Mouse (Mus musculus): ENCODE measurements around the gene Efcab6.
A peak's percentile ranks its signal among the peaks of the same experiment; 100 is the strongest.

Efcab6 gene

DNA sequence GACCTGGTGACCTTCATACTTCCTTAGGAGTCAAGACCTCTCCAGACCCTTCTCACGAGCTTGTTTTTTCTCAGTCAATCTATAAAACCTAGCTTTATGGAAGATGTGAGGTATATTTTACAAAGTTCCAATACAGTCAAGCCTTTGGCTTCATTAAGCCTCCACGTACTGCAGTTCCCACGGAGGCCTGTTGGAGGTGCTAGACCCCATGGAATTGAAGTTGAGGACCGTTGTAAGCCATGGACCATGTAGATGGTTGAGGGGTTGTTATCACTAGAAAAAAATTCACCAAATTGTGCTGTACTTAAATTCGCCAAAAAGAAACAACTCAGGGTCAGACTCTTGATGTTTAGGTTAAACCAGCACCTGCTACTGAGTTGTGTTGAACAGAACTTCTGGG, 9.1 kb downstream of the Efcab6 start:
- DNase-seq, result no peak

DNA sequence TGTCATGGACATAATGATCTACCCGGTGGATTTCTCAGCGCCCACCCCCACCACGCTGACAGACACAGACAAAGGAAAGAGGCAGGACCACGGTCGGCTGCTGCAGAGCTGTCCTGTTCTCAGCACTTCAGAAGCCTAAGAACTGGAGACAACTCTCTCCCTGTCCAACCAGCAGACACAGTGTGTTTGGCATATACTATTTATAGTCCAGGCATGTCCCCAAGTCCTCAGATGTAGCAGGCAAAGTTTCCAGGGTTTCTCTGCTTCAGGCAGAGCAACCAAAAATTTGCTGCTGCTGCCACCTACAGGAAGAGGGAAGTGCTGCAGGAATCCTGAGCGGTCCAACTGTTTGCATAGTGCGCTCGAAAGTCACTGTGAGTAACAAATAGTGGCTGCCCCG, 11.3 kb downstream of the Efcab6 start:
- peak; percentile 71 for DNase-seq

DNA sequence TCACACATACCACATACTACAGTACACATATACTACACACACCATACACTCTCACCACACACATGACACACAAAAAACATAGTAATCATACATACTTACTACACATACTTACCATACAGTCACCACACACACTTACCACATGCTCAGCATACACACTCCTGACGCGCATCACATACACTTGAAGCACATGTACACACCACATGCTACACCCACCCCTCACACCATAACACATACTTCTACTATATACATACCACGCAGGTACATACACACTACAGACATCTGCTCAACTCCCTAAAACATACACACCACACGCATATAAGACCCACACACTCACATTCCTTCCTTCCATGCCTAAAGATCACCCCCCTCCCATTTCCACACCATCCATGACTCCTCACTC, 11.9 kb downstream of the Efcab6 start:
- DNase-seq, result no peak

DNA sequence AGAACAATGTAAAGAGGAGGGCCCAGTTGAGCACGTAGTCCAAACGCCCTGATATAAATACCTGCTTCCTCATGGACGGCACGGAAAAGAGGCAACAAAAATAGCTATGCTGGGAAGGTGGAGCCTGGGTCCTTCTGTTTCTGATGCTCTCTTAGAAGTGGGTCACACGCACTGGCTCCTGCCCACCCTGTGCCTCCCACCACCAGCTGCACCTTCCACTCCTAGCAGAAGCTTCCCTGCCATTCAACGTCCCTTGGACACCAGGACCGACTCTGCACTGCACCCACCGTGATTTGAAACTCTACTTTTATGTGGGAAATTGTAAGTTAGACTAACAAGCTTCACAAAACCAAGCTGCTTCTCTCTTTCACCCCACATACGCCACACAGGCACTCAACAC, 12.8 kb downstream of the Efcab6 start:
- DNase-seq, result no peak

DNA sequence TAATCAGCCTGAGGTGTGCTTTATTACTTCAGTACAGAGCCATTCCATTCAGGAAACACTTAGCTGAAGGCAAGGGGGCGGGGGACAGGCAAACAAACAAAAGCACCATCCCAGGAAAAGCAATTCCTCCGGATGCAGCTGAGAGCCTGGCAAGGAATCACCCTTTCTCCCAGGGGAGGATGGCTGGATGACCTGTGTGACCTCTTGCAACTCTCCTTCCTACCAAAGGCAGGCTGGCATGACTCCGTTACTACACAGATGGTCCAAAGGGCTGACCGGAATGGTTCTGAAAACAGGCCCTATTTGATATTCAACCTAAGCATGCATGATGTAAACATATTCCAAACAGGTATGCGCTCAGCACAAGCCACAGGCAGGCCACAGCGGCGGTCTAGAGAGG, 15.6 kb downstream of the Efcab6 start:
- DNase-seq, result peak; percentile 20

DNA sequence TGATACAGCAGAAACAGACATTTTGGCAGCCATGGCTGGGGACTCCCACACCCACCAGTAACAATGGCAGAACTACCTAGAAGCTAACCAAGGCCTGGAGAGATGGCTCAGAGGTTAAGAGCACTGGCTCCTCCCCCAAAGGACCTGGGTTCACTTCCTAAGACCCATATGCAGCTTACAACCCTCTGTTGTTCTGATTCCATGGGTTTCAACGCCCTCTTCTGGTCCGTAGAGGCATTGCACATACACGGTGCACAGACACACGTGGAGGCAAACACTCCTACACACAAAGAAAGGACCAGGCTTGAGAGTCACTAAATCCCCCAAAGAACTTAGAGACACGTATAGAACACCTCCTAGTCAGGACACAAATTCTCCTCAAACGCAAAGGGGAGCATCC, 19.6 kb downstream of the Efcab6 start:
- no peak for DNase-seq

DNA sequence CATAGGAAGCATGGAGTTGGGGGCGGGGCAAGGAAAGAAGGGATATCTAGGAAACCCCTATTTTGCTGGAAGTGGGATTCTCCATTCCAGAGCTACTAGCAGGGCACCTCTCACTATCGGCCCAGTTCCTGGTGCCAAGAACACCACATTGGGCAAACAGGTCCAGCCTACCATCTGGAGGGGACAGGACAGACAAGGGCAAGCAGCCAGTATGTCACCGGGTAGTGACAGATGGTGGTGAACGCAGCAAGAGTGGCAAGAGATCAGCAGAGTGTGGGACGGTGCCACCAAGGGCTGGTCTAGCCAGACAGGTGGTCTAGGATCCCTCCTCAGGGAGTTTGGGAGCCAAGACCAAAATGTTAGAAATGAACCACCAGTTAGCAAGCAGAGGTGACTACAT, 28.1 kb downstream of the Efcab6 start:
- DNase-seq, result no peak

DNA sequence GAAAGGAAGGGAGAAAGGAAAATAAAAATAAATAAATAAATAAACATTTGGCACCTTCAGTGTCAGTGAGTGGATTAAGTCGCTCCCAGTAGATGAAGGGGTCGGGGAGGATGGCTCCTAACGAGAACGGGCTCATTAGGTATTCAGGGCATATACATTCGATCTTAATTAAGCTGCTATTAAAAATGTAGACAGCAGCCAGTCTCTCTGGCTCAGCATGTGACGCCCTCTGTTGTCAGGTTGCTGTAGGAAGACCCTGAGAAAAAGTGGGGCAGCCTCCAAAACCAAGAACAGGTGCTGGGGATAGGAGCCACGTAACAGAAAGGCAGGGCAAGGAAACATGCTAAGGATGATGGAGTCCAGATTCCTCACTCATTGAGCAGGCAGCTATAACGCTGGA, 39.5 kb downstream of the Efcab6 start:
- no peak for DNase-seq

DNA sequence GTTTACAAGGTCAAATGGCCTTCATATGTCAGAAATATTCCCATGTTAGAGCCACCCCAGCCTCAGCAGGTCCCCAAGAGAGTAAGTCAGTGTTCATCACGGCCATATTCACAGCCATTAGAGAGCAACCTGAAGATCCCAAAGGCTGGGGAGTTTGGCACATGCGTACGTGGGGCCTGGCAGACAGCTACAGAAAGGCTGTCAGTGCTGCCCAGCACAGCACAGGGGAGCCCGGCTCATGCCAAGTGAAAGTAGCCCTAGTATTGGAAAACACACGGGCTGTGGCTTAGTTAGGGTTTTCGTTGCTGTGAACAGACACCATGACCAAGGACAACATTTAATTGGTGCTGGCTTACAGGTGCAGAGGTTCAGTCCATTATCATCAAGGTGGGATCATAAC, 40.3 kb downstream of the Efcab6 start:
- DNase-seq, result no peak

DNA sequence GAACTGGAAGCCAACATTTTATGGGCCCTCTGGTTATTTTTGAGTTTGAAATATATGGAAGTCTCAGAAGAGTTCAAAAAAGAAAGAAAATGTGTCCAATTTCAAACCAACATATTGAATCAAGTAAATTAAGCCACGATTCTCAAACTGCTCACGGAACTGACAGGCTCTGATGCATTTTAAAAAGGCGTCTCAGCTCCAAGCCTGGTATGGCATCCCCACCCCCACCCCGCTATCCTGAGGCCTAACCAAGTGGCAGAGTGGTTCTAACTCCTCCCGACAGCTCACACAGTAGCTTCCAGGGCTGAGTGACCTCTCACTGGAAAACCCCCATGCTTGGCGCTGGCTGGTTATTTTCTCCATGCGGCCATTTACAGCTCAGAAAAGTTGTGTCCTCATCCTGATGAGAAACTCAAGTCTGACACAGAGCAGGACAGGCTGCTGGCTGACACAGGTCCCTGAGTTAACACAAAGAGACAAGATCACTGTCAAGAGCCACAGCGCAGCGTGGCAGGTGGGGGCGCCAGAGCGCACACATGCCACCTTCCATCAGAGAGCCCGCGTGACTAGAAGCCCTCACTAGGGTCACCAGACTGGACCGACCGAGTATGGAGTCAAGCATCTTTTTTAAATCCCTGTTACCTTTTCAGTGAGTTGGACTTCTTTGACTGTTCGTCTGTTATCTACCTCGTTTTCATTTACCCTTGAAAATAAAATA, 55.7 kb downstream of the Efcab6 start:
- DNase-seq, result no peak

DNA sequence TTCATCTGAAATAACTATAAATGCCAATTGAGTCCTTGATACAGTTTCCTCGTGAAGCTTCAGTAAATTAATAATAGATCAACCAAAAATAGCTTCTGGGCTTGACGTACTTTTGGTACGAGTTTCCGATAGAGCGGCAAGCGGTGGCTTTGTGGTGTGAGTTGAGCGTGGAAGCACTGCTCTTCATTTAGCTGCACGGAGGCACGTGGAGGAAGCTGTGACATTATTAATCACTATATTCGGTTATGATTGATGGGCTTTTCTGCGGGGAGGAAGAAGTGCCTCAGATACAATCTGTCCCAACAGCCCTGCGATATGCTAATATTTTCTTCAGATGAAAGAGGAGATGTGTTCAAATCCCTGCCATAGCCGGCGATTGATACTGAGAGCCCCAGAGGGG, 60.9 kb downstream of the Efcab6 start:
- no peak for DNase-seq

DNA sequence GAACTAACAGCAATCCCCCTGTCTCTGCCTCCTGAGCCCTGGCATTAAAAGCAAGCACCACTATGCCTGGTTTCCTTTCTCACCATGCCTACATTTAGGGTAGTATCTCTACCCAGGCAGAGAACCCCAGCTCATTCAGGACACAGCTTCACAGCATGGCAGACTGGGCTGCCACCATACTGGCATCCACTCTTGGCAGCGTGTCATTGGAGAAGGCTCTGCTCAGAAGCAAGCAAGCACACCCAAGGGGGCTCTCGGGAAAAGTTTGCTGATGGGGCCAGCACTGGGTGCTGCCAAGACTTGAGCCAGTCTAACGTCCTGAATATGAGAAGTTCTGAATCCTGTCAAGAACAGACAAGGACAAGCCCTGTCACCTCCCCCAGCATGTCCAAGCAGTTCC, 66.1 kb downstream of the Efcab6 start:
- no peak for DNase-seq

DNA sequence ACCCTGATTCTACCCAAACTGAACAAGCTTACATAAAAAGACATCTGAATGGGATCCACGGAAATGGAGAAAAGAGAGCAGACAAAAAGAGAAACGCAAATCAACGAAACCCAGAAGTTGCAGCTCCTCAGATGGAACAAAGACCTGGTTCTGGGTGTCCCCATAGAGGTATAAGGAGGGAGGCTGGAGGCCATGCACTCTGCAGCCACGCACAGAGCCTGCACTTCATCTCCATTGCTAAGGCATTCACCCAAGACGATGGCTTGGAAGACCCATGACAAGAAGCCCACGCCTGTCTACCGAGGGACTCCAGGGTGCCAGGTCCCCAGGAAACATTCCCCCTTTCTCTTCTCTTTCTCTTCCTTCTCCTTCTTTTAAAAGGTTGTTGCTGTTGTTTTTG, 66.6 kb downstream of the Efcab6 start:
- DNase-seq, result no peak

DNA sequence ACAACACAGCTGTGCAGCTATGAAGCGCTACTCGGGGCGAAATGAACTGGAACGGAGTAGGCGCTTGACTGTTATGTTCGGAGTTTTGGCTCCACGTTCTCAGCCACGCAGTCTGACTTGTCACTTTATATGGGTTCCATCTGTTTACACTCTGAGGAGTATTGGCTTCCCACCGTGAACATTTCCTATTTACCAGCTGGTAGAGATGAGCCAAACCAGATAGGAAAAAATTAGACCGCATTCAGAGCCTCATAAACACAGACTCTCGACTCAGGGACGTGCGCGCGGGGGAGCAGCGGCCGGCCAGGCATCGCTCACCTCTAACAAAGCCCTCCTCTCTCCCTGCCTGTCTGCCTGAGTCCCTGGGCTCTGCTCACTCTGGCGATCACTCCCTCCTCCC, 67.1 kb downstream of the Efcab6 start:
- DNase-seq, result no peak

DNA sequence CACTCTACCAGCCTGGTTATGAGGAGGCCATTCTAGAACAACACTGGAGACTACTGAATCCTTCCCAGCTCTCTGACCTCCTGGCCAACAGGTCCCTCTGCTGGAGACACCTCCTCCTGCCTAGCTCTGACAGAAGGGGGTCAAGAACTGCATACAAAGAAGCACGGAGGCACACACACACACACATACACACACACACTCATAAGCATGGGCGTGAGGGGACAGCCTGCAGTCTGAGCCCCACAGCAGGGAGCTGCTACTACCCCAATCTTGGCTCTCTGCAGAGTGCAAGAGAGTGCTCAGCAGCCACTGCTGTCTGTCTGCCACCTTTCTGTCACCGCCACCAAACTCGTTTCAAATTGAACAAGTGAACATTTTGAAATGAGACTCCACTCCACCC, 67.6 kb downstream of the Efcab6 start:
- no peak for DNase-seq

DNA sequence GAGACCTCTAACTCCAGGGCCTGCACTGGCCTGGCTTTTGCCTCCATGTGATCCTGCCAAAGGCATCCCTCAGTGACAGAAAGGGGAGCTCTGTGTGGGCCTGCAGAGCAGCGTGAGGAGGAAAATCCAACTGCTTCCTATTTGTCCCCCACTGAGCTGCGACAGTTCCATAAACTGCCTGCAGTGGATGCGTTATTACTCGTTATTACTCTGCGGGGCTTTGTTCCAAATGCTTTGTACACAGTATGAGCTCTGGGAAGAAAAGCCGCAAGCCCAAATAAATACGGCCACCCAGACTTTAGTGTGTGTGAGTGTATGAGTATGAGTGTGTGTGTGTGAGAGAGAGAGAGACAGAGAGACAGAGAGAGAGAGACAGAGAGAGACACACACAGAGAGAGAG, 68.3 kb downstream of the Efcab6 start:
- no peak for DNase-seq

DNA sequence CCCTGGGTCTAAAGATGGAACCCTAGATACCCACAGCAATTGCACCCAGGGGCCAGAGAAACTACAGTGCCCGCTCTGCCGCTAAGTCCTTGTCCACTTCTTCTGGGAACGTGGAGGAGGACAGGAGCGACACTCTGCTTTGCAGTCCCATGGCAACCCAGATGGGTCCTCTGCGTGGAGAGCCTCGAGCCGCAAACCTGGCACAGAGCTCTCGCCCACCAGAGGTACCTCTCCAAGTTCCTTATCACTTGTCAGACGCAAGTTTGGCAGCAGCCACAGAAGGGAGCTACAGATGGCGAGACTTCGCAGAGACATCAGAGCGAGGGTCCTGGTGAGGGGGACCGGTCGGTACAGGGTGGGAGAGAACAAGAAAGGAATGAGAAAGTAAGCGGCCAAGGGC, 73.0 kb downstream of the Efcab6 start:
- no peak for DNase-seq

DNA sequence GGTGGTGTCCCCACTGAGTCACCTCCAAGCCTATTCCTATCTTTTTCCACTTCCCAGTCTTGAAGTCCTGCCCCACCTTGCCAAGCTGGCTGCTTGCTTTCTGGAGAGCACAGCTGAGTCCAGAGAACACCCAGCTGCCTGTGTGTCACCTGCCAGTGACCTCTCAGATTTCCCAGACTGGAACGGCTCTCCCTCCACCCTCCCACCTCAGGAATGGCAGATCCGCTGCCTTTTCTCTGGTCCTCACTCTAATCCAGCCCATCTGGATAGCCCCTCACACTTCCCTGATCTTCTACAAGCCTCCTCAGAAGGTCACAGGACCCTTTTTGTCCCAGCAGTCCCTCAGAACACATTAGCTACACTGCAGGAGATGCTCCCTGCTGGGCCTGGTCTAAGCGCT, 73.7 kb downstream of the Efcab6 start:
- no peak for DNase-seq

DNA sequence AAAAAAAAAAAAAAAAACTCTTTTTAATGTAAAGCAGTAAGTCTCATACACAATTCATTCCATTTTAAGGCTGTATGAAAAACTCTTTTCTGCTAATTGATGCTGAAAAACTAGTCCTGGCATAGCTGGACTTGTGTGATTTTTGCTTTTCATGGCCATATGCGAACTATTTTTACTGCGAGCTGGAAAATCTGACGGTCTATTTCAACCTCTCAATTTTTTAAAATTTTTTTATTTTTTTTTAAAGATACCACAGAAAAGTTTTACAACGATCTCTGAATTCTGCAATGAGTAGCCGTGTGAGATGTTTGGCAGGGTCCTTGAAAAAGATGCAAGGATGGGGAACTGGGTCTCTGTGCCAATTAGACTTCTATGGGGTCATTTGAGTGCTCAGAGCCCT, 75.9 kb downstream of the Efcab6 start:
- DNase-seq, result no peak

DNA sequence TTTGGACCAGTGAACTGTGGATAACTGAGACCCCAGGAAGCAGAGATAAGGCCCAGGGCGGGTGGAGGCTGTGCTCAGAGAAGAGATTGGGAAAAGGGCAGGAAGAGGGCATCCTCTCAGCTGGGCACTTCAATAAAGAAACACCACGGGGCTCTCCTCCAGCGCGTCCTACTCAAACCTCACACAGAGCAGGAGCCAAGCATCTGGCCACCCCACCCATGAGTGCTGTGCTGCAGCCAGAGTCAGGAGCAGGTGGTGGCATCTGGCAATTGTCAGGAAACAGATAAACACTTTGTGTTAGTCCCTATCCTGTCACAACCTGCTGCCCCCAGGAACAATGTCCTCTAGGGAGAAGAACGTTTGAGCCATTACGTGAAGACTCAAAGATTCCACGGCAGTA, 77.1 kb downstream of the Efcab6 start:
- no peak for DNase-seq

DNA sequence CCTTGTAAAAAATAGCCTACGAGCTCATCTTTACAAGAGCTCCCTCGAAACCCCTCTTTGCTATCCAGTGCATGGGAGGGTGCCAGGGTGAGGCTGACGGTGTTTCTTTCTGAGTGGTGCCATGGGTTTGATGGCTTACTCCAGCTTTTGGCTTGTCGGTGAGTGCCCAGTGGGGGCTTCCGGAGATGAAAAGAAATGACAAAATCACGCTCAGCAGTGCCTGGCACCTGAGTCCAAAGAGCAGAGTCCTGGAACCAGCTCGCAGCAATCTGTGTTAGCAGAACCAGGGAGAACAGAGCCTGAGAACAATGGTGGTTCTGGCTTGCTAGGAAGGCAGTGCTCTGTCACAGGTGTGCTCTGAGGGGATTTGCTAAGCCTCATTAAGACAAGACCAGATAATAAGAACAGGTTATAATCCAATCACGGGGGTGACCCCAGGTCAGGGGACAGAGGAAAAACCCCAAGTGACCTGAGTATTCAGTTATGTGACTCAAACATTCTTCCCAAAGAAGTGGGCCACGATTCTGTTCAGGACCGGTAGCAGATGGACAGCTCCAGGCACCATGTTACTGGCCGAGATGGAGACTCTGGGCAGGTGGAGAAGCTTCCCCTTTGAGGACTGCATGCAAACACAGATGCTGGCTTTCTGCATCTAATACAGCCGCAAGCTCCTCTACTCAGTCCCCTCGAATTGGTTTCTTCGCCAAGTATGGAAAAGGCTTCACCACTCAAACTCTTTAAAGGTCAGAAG, 82.8 kb downstream of the Efcab6 start:
- DNase-seq, result no peak

DNA sequence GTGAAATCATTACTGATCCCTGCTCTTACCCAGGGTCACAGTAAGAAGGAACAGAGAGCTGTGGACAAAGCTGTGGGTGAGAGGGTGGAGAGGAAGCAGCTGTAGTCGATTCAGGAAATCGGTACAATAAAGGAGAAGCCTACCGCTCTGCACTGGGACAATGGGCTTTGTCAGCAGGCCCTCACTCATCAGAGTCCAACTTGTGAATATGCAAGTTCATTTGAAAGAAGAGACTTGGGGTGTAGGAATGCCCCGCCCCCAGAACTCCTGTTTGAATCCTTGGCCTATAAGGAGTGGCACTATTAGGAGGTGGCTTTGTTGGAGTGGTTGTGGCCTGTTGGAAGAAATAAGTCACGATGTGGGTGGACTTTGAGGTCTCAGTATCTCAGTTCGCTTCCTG, 86.3 kb downstream of the Efcab6 start:
- DNase-seq, result no peak

DNA sequence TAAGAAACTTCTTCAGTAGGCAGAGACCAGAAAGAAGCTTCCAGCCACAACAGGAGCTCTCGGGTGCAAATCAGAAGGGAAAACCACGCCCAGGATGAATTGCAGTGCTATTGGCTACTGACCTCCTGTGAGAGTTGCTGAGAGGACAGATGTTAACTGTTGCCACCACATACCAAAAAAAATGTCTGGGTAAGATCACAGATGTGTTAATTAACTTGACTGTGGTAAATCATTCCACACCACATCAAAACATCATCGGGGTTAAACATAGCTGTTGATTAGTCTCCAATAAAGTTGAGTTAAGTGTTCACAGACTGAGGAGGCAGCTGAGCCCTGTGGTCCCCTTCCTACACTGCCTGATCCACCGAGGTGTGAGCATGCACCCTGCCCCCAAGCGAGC, 88.1 kb downstream of the Efcab6 start:
- no peak for DNase-seq

DNA sequence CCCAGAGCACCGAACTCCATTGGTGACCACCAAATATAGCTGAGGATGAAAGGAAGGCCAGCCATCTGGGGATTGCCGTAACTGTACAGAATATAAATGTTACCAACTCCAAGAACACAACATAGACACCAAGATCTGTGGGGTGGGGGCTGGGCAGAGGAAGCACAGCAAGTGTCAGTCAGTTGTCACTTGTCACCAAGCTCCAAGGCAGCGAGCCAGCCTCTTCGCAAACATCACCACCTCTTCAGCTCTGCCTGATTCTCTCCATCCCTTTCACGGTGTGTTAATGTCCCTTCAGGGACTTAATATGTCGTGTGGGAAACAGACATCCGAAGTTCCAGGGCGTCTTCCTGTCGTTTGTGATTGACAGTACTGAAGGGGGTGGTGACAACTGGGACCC, 93.0 kb downstream of the Efcab6 start:
- no peak for DNase-seq

DNA sequence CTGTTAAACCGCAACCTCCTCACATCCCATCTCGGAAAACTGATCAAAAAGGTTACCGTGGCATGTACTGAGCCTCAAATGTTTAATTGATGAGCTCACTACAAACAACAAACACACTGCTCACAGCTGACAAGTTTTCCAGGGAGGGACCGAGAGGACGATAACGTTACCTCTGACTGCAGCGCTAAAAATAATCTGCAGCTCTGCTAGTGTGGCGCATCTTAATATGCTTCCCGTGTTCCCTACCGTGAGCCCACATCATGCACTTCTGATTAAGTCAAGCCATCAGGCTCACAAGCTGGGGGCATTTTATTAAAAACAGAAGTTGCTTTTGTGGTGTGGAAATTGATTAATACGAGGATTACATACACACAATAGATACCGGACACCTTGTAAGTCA, 97.4 kb downstream of the Efcab6 start:
- DNase-seq, result no peak

Measured in kidney, adult 18-20 months (tissue).